Mouse (Mus musculus) spleen, embryonic (tissue): Measurements from ENCODE around the gene Itgal.
"Not testable (repeated sequence)": the region's sequence is repeated elsewhere in the genome, so short reads cannot be mapped to it uniquely, and the experiment has no call there.

Source experiments
- CTCF ChIA-PET: fragments of 350-600 bp; sonication (Branson Sonifier 250); formaldehyde crosslinking; loops from one replicate; lab custom pipeline; 2022; lab: Charles Lee

Itgal gene

DNA sequence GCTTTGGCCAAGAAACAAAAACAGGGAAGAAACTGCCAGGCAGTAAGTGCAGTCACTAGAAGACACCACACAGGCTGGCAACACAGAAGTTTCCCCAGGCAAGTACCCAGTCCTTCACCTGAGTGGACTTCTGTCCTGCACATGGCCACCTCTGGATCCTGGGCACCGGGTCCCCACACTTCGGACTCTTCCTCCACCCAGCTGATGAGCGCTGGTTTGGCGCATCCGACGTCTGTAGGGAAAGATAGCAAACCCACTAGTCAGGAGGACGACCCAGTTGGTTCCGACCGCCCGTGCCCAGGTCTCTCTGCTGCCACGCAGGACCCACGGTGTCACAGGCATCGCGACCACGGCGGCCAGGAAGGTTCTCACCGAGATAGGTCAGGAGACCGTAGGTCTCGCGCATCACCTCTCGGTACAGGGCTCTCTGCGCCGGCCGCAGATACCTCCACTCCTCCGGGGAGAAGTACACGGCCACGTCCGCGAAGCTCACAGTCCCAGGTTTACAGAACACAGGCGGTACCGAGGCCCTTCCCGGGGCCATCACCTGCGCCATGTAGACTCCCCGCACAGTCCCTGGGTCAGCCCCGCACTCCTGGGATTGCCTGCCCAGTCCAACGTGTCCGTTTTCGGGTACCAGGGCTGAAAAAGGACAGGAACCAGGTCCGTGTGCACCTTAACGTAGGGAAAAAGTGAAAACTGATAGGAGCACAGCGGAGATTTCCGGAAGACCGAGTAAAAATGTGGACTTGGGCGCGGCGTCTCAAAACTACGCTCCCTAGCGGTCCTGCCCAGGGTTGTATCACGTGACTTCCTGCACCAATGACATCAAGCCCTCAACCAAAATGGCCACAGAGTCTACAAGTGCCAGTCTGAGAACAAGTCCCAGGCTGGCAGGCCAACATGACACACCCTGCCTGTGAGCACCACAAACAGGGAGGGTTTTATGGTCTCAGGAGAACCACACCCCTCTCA, 79.5 kb downstream of the Itgal start, which contains the start of gene Zfp747:
Gene Zfp747, minus strand, starts transcription at position 780 of the 975 bp plus-strand sequence.
- CTCF ChIA-PET, result not testable (repeated sequence)

DNA sequence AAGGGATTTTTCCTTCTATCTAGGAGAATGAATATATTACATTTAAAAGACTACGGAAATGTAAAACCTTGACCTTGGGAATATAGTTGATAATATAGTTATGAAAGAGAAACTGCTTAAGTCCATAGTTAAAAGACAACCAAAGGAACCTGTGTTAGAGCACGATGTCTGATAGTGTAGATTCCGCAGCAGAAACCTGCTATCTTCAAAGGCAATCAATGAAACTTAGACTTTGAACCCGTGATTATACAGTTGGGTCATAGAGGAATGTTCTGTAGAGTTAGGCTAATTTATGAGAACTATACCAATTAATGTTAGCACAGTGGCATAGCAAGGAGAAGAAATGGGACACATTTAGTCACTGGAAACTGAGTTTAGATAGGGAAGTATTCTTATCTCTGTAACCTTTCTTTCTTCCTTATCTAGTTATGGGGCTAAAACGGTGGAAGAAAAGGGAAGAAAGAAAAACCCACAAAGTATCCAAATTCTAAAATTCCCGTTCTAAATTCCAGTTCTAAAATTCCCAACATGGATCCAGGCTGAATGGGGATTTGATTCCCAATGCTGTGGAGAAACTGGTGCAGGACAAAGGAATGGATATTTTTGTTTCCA, 82.4 kb downstream of the Itgal start:
- CTCF ChIA-PET, result no interaction called here
